Mouse (Mus musculus) MN1 (cell line): ENCODE measurements around the gene Fgf14.
"Not testable (repeated sequence)": the region's sequence is repeated elsewhere in the genome, so short reads cannot be mapped to it uniquely, and the experiment has no call there.

Experiments
- DNase-seq: peaks from one replicate; pipeline ENCODE4 v3.0.0-alpha.2; 2016; ENCODE audit warnings: low spot score

The Fgf14 gene

DNA sequence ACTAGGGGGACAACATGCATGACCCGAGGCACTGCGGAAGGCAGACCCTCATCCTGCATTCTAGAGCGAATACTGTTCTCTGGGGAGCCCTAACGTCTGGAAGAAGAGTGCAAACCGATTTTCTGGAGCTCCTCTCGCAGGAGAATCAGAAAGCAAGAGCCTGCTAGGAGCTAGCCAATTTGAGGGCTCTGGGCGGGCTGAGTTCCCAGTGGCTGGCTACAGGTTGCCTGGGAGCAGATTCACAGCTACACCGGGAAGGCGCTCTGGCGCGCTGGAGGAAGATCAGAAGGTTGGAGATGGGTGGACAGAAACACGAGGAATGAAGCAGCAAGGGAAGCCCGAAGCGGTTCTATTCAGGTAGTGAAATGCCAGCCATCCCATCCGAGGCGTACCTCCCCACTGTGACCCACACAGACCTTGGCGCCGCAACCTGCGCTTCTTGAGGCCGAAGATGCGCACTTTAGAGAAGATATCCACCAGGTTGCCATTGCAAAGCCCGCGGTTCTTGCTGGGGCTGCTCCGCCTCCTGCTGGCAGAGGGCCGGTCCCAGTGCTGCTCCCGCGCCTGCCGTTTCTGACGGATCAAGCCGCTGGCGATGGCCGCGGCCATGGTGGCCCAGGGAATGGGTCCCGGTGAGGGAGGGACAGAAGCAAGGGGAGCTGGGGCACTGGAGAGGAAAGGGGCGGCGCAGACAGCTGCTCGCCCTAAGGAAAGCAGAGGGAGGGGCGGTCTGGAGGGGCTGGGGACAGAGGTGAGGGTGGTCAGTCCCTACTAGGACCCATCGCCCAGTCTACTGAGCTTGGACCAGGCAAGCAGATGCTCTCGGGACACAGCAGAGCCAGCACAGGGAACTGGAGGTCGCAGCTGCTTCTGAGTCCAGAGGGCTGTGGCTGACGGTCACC is 484.8 kb downstream of the Fgf14 start:
- DNase-seq = peak; percentile 56

- DNase-seq = no peak
Observed at GRCm38 (mm10) chr14:124180265-124180664, 496.7 kb downstream of the Fgf14 start.

DNA sequence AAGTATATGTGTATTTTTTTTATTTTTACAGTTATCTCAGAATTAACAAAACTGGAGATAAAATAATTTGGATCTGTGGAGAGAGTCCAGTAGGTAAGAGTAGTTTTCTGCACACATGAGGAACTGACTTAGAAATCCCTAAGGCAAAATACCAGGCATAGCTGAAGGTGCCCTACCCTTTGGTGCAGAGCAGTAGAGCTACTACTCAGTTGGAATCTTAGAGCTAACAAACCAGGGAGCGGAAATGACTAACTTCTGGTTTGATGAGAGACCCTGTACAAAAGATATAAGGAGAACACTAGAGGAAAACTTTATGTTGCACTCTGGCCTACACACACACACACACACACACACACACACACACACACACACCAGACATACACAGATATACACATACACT is 502.8 kb downstream of the Fgf14 start:
- no peak for DNase-seq

DNA sequence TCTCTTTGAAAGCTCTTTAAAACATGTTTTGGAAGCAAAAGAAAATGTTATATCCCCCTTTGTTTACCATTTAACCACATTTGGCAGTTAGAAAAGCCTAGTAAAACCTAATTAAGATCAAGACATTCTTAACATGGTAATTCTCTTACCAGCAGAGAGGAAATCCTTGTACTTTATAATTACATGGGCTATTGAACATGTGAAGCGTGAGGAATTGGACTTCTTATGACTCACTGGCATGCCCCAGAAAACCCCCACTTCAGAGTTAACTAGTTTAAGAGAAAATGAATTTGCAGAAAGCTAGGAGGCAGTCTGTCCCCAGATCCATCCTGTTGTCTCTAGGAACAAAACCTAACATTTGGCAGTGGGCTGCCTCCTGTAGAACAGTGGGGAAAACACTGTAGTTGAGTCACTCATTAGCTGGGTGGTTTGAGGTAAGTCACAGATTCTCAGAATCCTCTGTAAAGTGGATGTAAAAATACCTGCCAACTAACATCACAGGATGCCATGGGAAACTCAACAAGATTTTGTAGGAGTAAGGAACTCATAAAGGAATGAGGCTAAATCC is 513.2 kb downstream of the Fgf14 start:
- no peak for DNase-seq

- no peak for DNase-seq
Observed at GRCm38 (mm10) chr14:124147378-124147777, 529.5 kb downstream of the Fgf14 start.

DNA sequence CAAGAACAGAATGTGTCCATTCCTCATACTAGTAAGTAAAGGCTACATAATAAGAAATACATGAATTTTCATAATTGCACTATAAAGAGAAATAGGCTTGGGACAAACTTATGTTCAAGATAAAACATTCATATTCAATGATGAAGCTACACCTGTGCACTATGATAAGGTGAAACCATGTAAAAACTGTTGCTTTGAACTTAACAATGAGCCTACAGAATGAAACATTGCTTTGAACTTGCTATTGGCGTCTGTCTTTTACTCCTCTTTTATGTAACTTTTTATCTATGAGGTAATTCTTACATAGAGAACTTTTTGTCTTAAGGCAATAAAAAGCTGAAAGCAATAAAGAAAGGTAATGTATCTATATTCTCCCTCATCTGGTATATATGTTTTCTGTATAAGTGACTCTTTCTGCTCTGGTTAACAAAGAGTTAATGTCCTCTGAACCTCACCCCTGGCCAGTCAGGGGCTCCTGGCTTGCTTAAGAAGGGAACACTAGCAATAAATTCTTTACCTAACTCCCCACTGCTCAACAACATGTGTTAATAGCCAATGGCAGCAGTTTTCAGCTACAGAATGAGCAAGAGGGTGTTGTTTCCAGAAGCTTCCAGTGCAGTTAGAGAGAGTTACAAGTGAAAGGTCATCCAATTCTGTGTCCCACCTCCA is 569.6 kb downstream of the Fgf14 start:
- DNase-seq = no peak

DNA sequence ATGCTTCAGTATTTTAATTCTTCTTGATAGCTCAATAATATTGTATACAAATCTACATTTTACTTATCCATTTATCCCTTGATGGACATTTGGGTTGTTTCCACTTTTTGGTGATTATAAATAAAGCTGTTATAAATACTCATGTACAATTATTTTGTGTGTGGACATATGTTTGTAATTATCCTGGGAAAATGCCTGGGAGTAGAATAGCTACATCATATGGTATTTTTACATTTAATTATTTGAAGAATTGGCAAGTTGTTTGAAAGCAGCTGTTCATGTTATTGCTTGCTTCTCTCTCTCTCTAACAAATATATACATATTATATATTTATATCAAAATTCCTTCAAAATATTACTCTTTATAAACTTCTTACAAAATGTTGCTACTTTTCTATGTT is 593.8 kb downstream of the Fgf14 start:
- DNase-seq = no peak

GRCm38 (mm10) chr14:124044016-124044415 is 632.9 kb downstream of the Fgf14 start:
- no peak for DNase-seq

DNA sequence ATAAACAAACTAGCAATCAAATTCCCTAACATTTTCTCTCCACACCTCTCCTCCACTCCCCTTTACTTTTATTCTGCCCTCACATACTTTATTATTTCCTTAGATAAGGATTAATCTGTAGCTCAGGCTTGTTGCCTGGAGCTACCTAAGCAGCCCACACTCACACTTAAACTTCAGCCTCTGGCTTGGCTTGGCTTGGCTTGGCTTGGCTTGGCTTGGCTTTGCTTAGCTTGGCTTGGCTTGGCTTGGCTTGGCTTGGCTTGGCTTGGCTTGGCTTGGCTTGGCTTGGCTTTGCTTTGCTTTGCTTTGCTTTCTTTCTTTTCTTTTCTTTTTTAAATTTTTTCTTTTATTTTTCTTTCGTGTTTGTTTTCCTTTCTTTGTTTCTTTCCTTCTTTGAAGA is 636.3 kb downstream of the Fgf14 start:
- DNase-seq = no peak

GRCm38 (mm10) chr14:124037434-124037833 is 639.5 kb downstream of the Fgf14 start:
- DNase-seq = no peak

GRCm38 (mm10) chr14:124036575-124037205 is 640.2 kb downstream of the Fgf14 start:
- DNase-seq = no peak

- not testable (repeated sequence) for DNase-seq
Observed at GRCm38 (mm10) chr14:124033302-124033701, 643.6 kb downstream of the Fgf14 start.

GRCm38 (mm10) chr14:124027886-124028670 is 648.8 kb downstream of the Fgf14 start:
- no peak for DNase-seq

DNA sequence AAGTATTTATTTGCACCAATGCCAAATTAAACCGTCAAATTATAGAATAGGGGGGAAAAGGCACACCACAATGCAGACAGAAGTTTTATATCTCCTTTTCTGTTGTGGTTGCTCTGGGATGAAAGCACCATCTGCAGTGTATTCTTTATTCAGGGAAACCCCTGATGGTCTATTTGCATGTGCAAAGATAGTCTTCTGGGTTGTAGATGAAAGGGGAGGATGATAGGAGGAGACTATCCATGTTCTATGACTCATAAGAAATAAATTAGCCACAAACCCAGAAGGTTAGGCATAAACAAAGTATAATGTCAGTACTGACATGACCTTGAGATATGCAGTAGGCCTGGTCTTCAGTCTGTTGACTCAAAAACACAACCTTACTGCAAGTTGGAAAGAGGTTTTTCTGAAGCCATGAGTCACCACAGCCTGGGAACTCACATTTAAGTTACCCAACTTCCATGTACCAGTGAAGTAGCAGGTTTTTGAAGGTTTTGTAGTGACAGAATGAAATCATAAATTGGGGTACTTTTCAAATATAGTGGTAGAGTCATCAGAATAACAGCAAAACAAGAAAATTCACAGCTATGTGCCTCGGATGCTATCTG is 686.2 kb downstream of the Fgf14 start:
- no peak for DNase-seq

GRCm38 (mm10) chr14:123967996-123968395 is 708.9 kb downstream of the Fgf14 start:
- no peak for DNase-seq

DNA sequence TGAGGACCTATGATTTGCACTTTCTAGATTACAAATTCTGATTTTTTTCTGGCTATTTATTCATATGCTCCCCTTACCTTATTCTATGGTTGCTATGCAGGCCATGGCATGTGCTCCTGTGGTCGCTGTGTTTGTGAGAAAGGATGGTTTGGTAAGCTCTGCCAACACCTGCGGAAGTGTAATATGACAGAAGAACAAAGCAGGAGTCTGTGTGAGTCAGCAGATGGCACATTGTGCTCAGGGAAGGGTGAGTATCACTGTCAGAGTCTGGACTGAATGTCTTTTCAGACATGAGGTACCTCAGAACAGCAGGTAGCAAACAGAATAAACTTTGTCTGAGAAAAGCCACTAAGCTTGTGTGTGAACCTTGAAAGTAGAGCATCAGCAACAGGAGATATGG is 710.4 kb downstream of the Fgf14 start:
- no peak for DNase-seq
